Mouse (Mus musculus) neural tube, embryonic 14.5 days (tissue): ENCODE data around the gene Pygl. TPM values are rescaled to one million over a fixed set of nuclear protein-coding genes. Genes with fewer than 3 reads are reported as not detected.

ENCODE experiments used
- ATAC-seq: fragments of 200-750 bp; cut with Nextera tagmentation; 2 replicates; pipeline ENCODE4 v1.8.0; 2017; ENCODE audit warnings: low read depth, mild to moderate bottlenecking, moderate TSS enrichment, moderate library complexity
- H3K27ac ChIP-seq: fragments of 300-500 bp; sonication (generic); 2 replicates; pipeline ENCODE4 v1.5.1; 2014; ENCODE audit warnings: low read depth, mild to moderate bottlenecking, control low read depth, low read length, moderate library complexity, mixed read lengths
- H3K27me3 ChIP-seq: fragments of 300-500 bp; sonication (generic); 2 replicates; pipeline ENCODE4 v1.6.1; 2014; ENCODE audit warnings: low read length; ENCODE audit not compliant: control insufficient read depth, insufficient read depth
- H3K36me3 ChIP-seq: fragments of 300-500 bp; sonication (generic); 2 replicates; pipeline ENCODE4 v1.6.1; 2014; ENCODE audit warnings: low read length, mixed read lengths; ENCODE audit not compliant: control insufficient read depth, insufficient read depth
- H3K4me1 ChIP-seq: fragments of 300-500 bp; sonication (generic); 2 replicates; pipeline ENCODE4 v1.6.1; 2014; ENCODE audit warnings: low read length; ENCODE audit not compliant: control insufficient read depth, insufficient read depth
- H3K4me2 ChIP-seq: fragments of 300-500 bp; sonication (generic); 2 replicates; pipeline ENCODE4 v1.6.1; 2014; ENCODE audit warnings: mild to moderate bottlenecking, low read depth, low read length, control low read depth
- H3K4me3 ChIP-seq: fragments of 300-500 bp; sonication (generic); 2 replicates; pipeline ENCODE4 v1.5.1; 2014; ENCODE audit warnings: low read depth, low read length, control low read depth, mixed read lengths
- H3K9ac ChIP-seq: fragments of 300-500 bp; sonication (generic); replicated peaks from 2 replicates; pipeline ENCODE4 v1.6.1; 2014; ENCODE audit warnings: low read depth, mild to moderate bottlenecking, control low read depth, low read length, mixed read lengths
- H3K9me3 ChIP-seq: fragments of 300-500 bp; sonication (generic); 2 replicates; pipeline ENCODE4 v1.6.1; 2016; ENCODE audit warnings: low read length; ENCODE audit not compliant: control insufficient read depth
- WGBS: fragments of 180-500 bp; shearing (Covaris S2); extraction: QIAGEN DNeasy Blood & Tissue Kit; methylation state at CpG from one replicate; pipeline ENCODE4 v1.1.7; 2014; 5-methylcytosine and 5-hydroxymethylcytosine counted together
- polyA plus RNA-seq: library from polyadenylated mRNA; unstranded; fragments of >200 nt; fragmentation: Nextera tagmentation; extraction: Ambion mirVana; gene quantifications from 2 replicates; pipeline ENCODE4 v1.2.1, GENCODE M21; 2014

Gene Pygl
- polyA plus RNA-seq, 1 experiment from 2014 or later, result 8.1 TPM

GRCm38 (mm10) chr12:70233637-70234315, 2.5 kb upstream of the Pygl start:
- Histone ChIP-seq H3K4me1 (0 out of 2 replicates have a peak, but pooled peaks cover 4% of the 10 kb centered on the region), H3K9ac (no peak overlapping the region), H3K9me3 (no peaks in the 10 kb centered on the region), H3K27ac (no peak overlapping the region), H3K36me3 (no peaks in the 10 kb centered on the region), H3K27me3 (no peaks in the 10 kb centered on the region), H3K4me3 (no peak overlapping the region), H3K4me2 (no peak overlapping the region)
- WGBS, result 90% methylated on average over 6 of the region's 6 CpGs
- ATAC-seq, result no peak

GRCm38 (mm10) chr12:70232020-70232544, 794 bp upstream of the Pygl start:
- ATAC-seq, result no peak
- H3K27me3 ChIP-seq, result no peaks in the 10 kb centered on the region
- no peaks in the 10 kb centered on the region for H3K36me3 ChIP-seq
- no peak overlapping the region for H3K27ac ChIP-seq
- H3K4me2 ChIP-seq, result no peak overlapping the region
- H3K4me3 ChIP-seq, result no peak overlapping the region
- peaks cover 7% of the 10 kb centered on the region; the same call in 1 of the 2 replicates for H3K4me1 ChIP-seq
- H3K9me3 ChIP-seq, result no peaks in the 10 kb centered on the region
- WGBS, result 47% methylated on average over 5 of the region's 5 CpGs
- no peak overlapping the region for H3K9ac ChIP-seq

GRCm38 (mm10) chr12:70228155-70228554, 3.1 kb downstream of the Pygl start:
- peaks cover 3% of the 10 kb centered on the region; the same call in 1 of the 2 replicates for H3K4me1 ChIP-seq
- ATAC-seq, result no peak
- no peak overlapping the region for H3K9ac ChIP-seq
- H3K27ac ChIP-seq, result no peak overlapping the region
- no peaks in the 10 kb centered on the region for H3K27me3 ChIP-seq
- H3K36me3 ChIP-seq, result no peaks in the 10 kb centered on the region
- H3K4me3 ChIP-seq, result no peak overlapping the region
- WGBS, result 70% methylated on average over 11 of the region's 11 CpGs
- H3K9me3 ChIP-seq, result no peaks in the 10 kb centered on the region
- peak overlapping the region; percentile 77; the same call in 1 of the 2 replicates for H3K4me2 ChIP-seq

- peak; percentile 76 for ATAC-seq
- H3K9me3 ChIP-seq, result no peaks in the 10 kb centered on the region
- no peak overlapping the region for H3K27ac ChIP-seq
- peak overlapping the region; percentile 77 for H3K4me2 ChIP-seq
- H3K27me3 ChIP-seq, result no peaks in the 10 kb centered on the region
- H3K9ac ChIP-seq, result peak overlapping the region; percentile 46
- H3K4me1 ChIP-seq, result peaks cover 3% of the 10 kb centered on the region; the same call in 1 of the 2 replicates
- H3K4me3 ChIP-seq, result peak overlapping the region; percentile 34
- H3K36me3 ChIP-seq, result no peaks in the 10 kb centered on the region
- 1% methylated on average over 52 of the region's 52 CpGs for WGBS
Observed at GRCm38 (mm10) chr12:70227121-70227932, 4.0 kb downstream of the Pygl start.

- Histone ChIP-seq H3K36me3 (no peaks in the 10 kb centered on the region), H3K9me3 (no peaks in the 10 kb centered on the region), H3K27me3 (no peaks in the 10 kb centered on the region), H3K27ac (no peak overlapping the region), H3K4me1 (peaks cover 3% of the 10 kb centered on the region; the same call in 1 of the 2 replicates), H3K4me2 (peak overlapping the region; percentile 77; the same call in 1 of the 2 replicates), H3K9ac (no peak overlapping the region), H3K4me3 (no peak overlapping the region)
- ATAC-seq, result peak; percentile 33; the same call in 1 of the 2 replicates
- 35% methylated on average over 5 of the region's 5 CpGs for WGBS
Observed at GRCm38 (mm10) chr12:70226655-70227054, 4.6 kb downstream of the Pygl start.

GRCm38 (mm10) chr12:70223331-70223730, 8.0 kb downstream of the Pygl start:
- Histone ChIP-seq H3K4me2 (no peak overlapping the region), H3K27ac (no peak overlapping the region), H3K36me3 (no peaks in the 10 kb centered on the region), H3K27me3 (no peaks in the 10 kb centered on the region), H3K9ac (no peak overlapping the region), H3K9me3 (no peaks in the 10 kb centered on the region), H3K4me1 (peaks cover 3% of the 10 kb centered on the region; the same call in 1 of the 2 replicates), H3K4me3 (no peak overlapping the region)
- 78% methylated on average over 4 of the region's 4 CpGs for WGBS
- no peak for ATAC-seq

- WGBS, result 82% methylated on average over 5 of the region's 5 CpGs
Observed at GRCm38 (mm10) chr12:70221425-70221824, 9.9 kb downstream of the Pygl start.

GRCm38 (mm10) chr12:70218795-70219540, 12.3 kb downstream of the Pygl start:
- no peak for ATAC-seq
- no peaks in the 10 kb centered on the region for H3K36me3 ChIP-seq
- 86% methylated on average over 8 of the region's 8 CpGs for WGBS

More at GRCm38 (mm10) chr12:70221425-70221824, 9.9 kb downstream of the Pygl start:
- no peaks in the 10 kb centered on the region for H3K36me3 ChIP-seq
- H3K4me1 ChIP-seq, result no peaks in the 10 kb centered on the region
- H3K9ac ChIP-seq, result no peak overlapping the region
- no peak overlapping the region for H3K27ac ChIP-seq
- H3K4me2 ChIP-seq, result no peak overlapping the region
- no peaks in the 10 kb centered on the region for H3K27me3 ChIP-seq
- ATAC-seq, result no peak
- H3K4me3 ChIP-seq, result no peak overlapping the region
- no peaks in the 10 kb centered on the region for H3K9me3 ChIP-seq

More at GRCm38 (mm10) chr12:70218795-70219540, 12.3 kb downstream of the Pygl start:
- Histone ChIP-seq H3K4me3 (no peak overlapping the region), H3K4me1 (no peaks in the 10 kb centered on the region), H3K9me3 (no peaks in the 10 kb centered on the region), H3K27me3 (no peaks in the 10 kb centered on the region), H3K27ac (no peak overlapping the region), H3K4me2 (no peak overlapping the region), H3K9ac (no peak overlapping the region)
